Mouse (Mus musculus): Measurements from ENCODE around the gene Tmod4.

Gene Tmod4

DNA sequence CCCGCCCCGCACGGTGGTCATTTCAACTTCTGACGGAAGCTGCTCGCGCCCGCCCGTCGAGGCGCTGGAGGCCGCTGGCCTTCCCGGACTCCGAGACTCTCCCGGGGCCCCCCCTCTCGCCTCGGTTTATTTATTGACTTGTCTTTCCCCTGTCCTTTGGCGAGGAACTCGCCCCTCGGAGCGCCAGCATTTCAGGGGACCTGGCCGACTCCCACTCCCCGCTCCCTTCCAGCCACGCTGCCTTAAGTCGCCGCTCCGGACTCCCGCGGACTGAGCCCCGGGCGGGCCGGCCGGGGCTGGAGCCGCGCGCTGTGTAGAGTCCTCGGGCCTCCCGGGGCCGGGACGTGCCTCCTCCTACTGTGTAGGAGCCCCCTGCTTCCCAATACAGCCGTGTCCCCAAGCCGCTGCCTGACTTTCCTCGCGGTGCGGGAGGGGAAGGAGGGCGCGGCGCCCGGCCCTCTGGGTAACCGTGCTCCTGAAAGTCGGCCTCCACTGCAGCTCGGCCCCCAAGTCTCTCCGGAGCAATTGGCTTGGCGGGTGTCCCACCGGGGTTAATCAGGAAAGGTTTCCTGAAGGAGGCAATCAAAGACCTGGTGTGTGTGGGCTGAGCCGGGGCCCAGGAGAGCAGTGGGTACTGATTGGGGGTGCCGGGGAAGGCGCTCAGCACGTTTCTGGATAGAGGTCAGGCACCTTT lies 49.1 kb downstream of the Tmod4 start:
- DNase-seq (ENCODE audit: low spot score in 2 of 2), result peak in 1 of 2 experiments; percentile 36

GRCm38 (mm10) chr3:95174011-95174592 lies 49.8 kb downstream of the Tmod4 start:
- peak; percentile 79 to 93 for DNase-seq (ENCODE audit: low spot score in 2 of 2)

DNA sequence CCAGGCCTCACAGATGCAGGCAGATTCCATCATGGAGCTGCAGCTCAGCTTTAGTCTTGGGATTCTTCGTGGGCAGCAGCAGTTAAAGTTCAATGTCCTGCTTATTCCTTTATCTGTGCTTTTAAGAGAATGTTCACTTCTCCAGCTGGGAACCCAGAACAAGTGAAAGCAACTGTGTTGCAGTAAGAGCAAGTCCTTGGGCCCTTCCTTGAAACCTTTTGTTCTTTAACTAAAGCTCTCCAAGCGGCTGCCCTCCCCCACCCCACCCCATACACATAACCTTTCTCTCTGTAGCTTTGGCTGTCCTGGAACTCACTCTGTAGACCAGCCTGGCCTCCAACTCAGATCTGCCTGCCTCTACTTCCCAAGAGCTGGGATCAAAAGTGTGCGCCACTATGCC lies 52.2 kb downstream of the Tmod4 start:
- no peak for DNase-seq (ENCODE audit: low spot score in 2 of 2)

GRCm38 (mm10) chr3:95177583-95177982 lies 53.3 kb downstream of the Tmod4 start:
- no peak for DNase-seq (ENCODE audit: low spot score in 2 of 2)
